Mouse (Mus musculus) neural tube, postnatal 0 days (tissue): Measurements from ENCODE around the gene Orai2. TPM values are rescaled to one million over a fixed set of nuclear protein-coding genes. Genes with fewer than 3 reads are reported as not detected.

Experiments used
- microRNA-seq: library from miRNA; unstranded; fragments of <30 nt; microRNA quantifications from one replicate; pipeline ENCODE4, GENCODE M21; 2016
- polyA plus RNA-seq: library from polyadenylated mRNA; unstranded; fragments of >200 nt; fragmentation: Nextera tagmentation; extraction: Ambion mirVana; gene quantifications from 2 replicates; pipeline ENCODE4 v1.2.1, GENCODE M21; 2015

The Orai2 gene
- polyA plus RNA-seq = 57.6 and 58.3 TPM in 2 replicates

DNA sequence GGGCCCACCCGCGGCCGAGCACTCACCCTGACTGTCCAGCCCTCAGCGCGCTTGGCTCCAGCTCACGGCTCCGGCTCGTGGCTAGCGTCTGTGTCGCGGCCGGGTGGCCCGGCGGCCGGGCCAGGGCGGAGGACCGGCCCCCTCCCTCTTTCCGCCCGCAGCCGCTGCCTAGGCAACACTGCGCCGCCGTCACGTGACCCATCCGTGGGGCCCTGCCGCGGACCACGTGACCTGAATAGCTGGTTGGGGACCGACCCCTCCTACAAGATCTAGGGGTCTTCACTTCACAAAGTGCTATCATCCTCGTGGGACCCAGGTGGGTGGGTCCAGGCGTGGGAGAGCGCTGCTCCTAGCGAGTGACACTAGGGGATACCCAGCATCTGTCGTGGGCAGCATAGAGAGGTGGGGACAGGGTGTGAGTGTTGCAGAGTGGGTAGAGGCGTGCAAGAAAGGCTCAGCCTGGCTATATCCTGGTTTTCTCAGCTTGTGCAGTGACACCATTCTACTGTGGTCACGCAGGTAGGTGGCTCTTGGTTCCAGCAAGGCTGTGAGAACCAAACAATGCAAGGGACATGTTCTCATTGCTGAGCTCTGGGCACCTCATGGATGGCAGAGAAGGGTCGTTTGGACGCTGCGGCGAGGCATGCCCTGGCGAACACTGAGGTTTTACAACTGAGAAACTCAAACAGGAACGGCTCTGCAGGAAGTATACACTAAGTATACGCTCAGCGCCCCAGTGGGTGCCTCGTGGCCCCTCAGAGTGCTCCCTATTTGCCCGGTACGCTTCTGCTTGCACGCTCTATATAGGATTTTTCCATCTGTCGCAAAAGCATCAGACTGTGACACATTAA is at the start of gene Orai2:
Orai2 (minus strand) TSS at position 202 of the 851 bp plus-strand sequence.

DNA sequence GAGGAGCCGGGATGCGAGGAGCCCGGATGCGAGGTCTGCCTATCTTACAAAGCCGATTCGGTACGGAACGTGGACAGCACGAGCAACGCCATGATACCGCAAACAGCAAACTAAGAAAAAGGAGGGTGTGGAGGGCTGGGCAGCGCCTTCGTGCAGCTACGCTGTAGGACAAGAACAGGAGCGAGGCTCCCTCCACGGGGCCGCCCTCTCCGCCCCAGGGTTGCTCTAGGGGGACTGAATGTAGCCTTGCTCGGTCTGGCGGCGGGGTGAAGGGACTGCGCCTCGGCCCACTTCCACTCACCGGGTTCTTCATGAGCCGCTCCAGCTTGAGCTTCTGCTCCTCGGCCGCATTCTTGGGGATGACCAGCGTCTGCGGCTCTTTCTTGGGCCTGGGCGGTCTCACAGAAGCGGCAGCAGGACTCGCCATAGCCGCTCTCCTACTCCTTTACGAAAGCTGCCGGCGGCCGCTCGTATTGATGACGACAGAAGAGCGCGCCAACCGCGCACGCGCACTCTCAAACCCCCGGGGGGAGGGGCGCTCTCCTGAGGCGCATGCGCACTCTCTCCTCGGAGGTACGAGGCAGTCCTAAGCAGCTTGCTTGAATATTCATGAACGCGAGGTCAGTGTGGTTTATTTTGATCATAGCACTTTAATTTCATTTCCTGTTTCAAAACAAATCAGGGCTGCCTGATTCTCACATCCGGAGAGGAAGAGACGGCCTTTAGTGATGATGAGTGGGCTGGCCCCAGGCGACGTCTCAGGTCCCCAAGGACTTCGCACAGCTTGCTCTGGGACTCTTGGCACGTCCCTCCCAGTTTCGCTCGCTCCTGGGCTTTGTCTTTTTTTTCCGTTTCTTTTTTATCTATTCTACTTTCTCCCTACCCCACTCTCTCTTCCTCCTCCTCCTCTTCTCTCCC is 28.2 kb upstream of the Orai2 start, which contains the start of gene Prkrip1:
Prkrip1 (minus strand) TSS at position 490 of the 918 bp plus-strand sequence.

DNA sequence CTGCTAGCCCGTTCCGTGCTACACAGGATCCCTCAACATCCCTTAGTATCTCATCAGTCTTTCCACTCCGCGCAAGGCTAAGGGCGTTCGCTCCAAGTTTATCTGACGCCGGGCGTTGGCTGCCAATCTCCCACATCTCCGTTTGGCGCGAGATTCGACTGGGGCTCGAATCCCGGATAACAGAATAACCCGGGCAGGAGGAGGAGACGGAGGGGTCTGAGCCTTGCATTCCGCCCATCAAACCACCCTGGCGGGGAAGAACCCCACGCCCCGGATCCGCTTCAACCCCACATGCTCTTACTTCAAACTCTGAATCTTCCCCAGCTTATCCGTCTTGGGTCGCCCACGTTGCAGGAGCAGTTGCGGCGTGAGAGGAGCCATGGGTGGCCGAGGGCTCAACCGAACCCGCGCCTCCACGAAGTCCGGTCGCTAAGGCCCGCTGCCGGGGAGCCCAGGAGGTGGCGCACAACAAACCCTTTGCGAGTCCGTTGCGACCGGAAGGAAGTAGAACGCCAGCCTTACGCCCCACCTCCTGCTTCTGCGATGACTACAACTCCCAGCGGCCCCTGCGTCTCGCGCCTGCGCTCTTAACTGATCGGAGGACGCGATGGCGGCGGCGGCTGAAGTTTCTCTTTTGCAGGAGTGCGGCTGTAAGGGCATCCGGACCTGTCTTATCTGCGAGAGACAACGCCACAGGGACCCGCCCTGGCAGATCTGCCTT is 34.8 kb downstream of the Orai2 start, which contains the start of the genes Lrwd1 and Alkbh4:
Lrwd1 (minus strand) TSS at position 504 of the 721 bp plus-strand sequence.
Alkbh4 (plus strand) TSS at position 576 of the 721 bp plus-strand sequence.

DNA sequence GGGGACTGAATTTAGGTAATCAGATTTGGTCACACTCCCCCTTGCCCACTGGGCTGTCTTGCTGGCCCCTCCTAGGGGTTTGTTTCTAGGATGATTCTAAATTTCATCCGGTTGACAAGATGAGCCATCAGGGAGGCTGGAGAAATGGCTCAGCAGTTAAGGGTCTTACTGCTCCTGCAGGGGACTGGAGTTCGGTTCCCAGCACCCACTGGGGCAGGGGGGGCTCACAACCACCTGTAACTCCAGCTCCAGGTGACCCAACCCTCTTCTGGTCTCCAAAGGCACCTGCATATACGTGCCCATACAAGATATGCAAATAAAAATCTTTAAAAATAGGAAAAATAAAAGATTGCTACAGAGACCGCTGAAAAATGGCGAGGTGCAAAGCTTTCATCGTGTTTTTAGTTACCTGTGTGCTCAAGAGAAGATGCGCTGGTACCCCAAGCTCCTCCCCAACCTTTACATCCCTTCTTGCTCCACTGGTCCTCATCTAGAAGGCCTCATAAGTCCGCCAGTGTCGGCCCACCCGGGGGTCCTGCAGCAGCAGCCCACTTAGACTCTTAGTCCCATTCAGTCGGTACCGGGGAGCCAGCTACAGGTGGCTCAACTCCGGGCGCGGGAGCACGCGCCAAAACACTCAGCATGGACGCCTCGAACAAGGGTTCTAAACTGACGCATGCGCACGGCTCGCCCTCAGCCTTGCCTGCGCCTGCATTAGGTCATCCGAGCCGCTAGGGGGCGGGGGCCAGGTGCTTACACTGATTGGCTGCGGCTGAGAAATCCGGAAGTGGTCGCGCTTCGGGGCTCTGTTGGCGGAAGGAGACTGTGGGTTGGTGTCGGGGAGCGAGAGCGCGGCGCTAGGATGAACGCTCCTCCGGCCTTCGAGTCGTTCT is 54.4 kb downstream of the Orai2 start, which contains the start of gene Polr2j:
Polr2j (plus strand) TSS at position 741 of the 893 bp plus-strand sequence.

Small RNA genes within 50 kb of the gene (microRNA-seq; reads per million reads assigned to microRNA genes)
- gene Mir7035 = not detected

Other genes starting within 250 kb of the Orai2 start
- gene Ywhag, start 236.1 kb downstream of the Orai2 start, polyA plus RNA-seq = 658 and 779 TPM in 2 replicates
- 2.6 and 3.0 TPM in 2 replicates for gene Ssc4d, start 196.2 kb downstream of the Orai2 start, polyA plus RNA-seq
- gene Zp3, start 190.6 kb downstream of the Orai2 start, polyA plus RNA-seq = 0.34 and 0.45 TPM in 2 replicates
- 15.7 and 18.5 TPM in 2 replicates for gene Dtx2, start 175.9 kb downstream of the Orai2 start, polyA plus RNA-seq
- gene Upk3b, start 132.2 kb downstream of the Orai2 start, polyA plus RNA-seq = 0.04 TPM in 1 of 2 replicates, not detected in the other
- gene Upk3bl, start 116.2 kb downstream of the Orai2 start, polyA plus RNA-seq = 0.14 TPM in 1 of 2 replicates, not detected in the other
- gene Rasa4, start 86.8 kb downstream of the Orai2 start, polyA plus RNA-seq = 17.8 and 20.2 TPM in 2 replicates
- gene Polr2j, start 54.1 kb downstream of the Orai2 start, polyA plus RNA-seq = 237 and 239 TPM in 2 replicates
- gene Lrwd1, start 34.6 kb downstream of the Orai2 start, polyA plus RNA-seq = 17.4 and 18.3 TPM in 2 replicates
- 15.2 and 17.8 TPM in 2 replicates for gene Alkbh4, start 34.6 kb downstream of the Orai2 start, polyA plus RNA-seq
- 52.6 and 53.3 TPM in 2 replicates for gene Prkrip1, start 28.2 kb upstream of the Orai2 start, polyA plus RNA-seq
- gene Sh2b2, start 75.8 kb upstream of the Orai2 start, polyA plus RNA-seq = 19.9 and 20.7 TPM in 2 replicates